36 mouse cellular contexts compared by ENCODE assay signal in genomic region chr4:104817509-104817908, GRCm38 (mm10). TPM values are rescaled to one million over a fixed set of nuclear protein-coding genes. Genes with fewer than 3 reads are reported as not detected.
DNase-seq lines count a peak whose midpoint lies in the region; ATAC-seq and TF ChIP-seq lines count a peak whose summit lies in the region.
"Had no signal": no experiment of that assay in that cellular context is flagged by ENCODE, and none has a peak within 500 bp of the region (broad histone marks: within the 10 kb centered on the region; RNA-seq: fewer than 3 reads in every experiment).

No protein-coding gene starts in this region.

- H3K27me3 ChIP-seq in liver, embryonic 13.5 days, result no peaks in the 10 kb centered on the region
- no peaks in the 10 kb centered on the region for H3K27me3 ChIP-seq in liver, embryonic 11.5 days (replicated peaks; ENCODE audit: control insufficient read depth, insufficient read depth, low read length)
- H3K27me3 ChIP-seq in liver, postnatal 0 days (ENCODE audit: insufficient read depth, low read length), result no peaks in the 10 kb centered on the region
- H3K27me3 ChIP-seq: embryonic facial prominence, embryonic 13.5 days; midbrain, embryonic 15.5 days; Patski had no signal

- H3K4me3 ChIP-seq in liver, embryonic 13.5 days (replicated peaks), result no peak overlapping the region
- no peak overlapping the region for H3K4me3 ChIP-seq in liver, embryonic 11.5 days (ENCODE audit: low read depth, low read length)
- no peak overlapping the region for H3K4me3 ChIP-seq in liver, postnatal 0 days (ENCODE audit: low read depth, low read length)
- H3K4me3 ChIP-seq: embryonic facial prominence, embryonic 13.5 days; forebrain, embryonic 10.5 days; hindbrain, embryonic 13.5 days; midbrain, embryonic 15.5 days had no signal

- H3K4me2 ChIP-seq in liver, embryonic 13.5 days, result no peak overlapping the region
- H3K4me2 ChIP-seq in liver, embryonic 11.5 days, result no peak overlapping the region
- H3K4me2 ChIP-seq in liver, postnatal 0 days (ENCODE audit: low read depth, low read length), result no peak overlapping the region
- H3K4me2 ChIP-seq: embryonic facial prominence, embryonic 13.5 days; hindbrain, embryonic 13.5 days; lung, embryonic 14.5 days; midbrain, embryonic 15.5 days had no signal

- peaks cover 10% of the 10 kb centered on the region for H3K4me1 ChIP-seq in liver, embryonic 13.5 days (replicated peaks)
- H3K4me1 ChIP-seq in liver, embryonic 11.5 days (replicated peaks; ENCODE audit: control insufficient read depth, insufficient read depth, low read length), result no peaks in the 10 kb centered on the region
- peaks cover 15% of the 10 kb centered on the region; the same call in 1 of the 2 replicates for H3K4me1 ChIP-seq in liver, postnatal 0 days (ENCODE audit: insufficient read depth)
- H3K4me1 ChIP-seq: embryonic facial prominence, embryonic 13.5 days; hindbrain, embryonic 13.5 days; midbrain, embryonic 15.5 days had no signal

- peak overlapping the region; percentile 39 for H3K27ac ChIP-seq in liver, embryonic 13.5 days
- H3K27ac ChIP-seq in liver, embryonic 11.5 days (ENCODE audit: low read depth, low read length), result no peak overlapping the region
- H3K27ac ChIP-seq in liver, postnatal 0 days (ENCODE audit: low read depth), result peak overlapping the region; percentile 78
- H3K27ac ChIP-seq: embryonic facial prominence, embryonic 13.5 days; forebrain, embryonic 10.5 days; hindbrain, embryonic 13.5 days; midbrain, embryonic 15.5 days had no signal

- intact Hi-C loops in heart, postnatal 25 days (cut with DNase I), result no loop called here

- 51% methylated on average over 2 of the region's 2 CpGs for WGBS in liver, embryonic 13.5 days (ENCODE audit: insufficient replicate concordance)
- WGBS in liver, embryonic 11.5 days, result 49% methylated on average over 2 of the region's 2 CpGs
- 43% methylated on average over 2 of the region's 2 CpGs for WGBS in liver, postnatal 0 days (ENCODE audit: insufficient replicate concordance)

- TF ChIP-seq EP300 in liver, postnatal 0 days (IDR thresholded peaks at IDR 0.05; ENCODE audit: low read depth), result no peak

- TF ChIP-seq CTCF in liver, postnatal 0 days (IDR thresholded peaks at IDR 0.05; ENCODE audit: low read depth), result no peak

- ATAC-seq in liver, embryonic 13.5 days (ENCODE audit: low read depth), result no peak
- no peak for ATAC-seq in liver, embryonic 11.5 days (replicated peaks; ENCODE audit: low FRiP score)
- no peak for ATAC-seq in liver, postnatal 0 days
- ATAC-seq: forebrain, postnatal 0 days; midbrain, embryonic 15.5 days; Patski had no signal

- no peaks in the 10 kb centered on the region; the same call in 1 of the 2 replicates for H3K36me3 ChIP-seq in liver, embryonic 13.5 days
- H3K36me3 ChIP-seq in liver, embryonic 11.5 days (ENCODE audit: control insufficient read depth, insufficient read depth, low read length), result no peaks in the 10 kb centered on the region; the same call in 1 of the 2 replicates
- no peaks in the 10 kb centered on the region; the same call in 1 of the 2 replicates for H3K36me3 ChIP-seq in liver, postnatal 0 days (replicated peaks; ENCODE audit: insufficient read depth, low read length)
- H3K36me3 ChIP-seq: embryonic facial prominence, embryonic 13.5 days; forebrain, embryonic 10.5 days; hindbrain, embryonic 13.5 days; midbrain, embryonic 15.5 days had no signal

- no peak overlapping the region for H3K9ac ChIP-seq in liver, embryonic 13.5 days
- H3K9ac ChIP-seq in liver, embryonic 11.5 days (ENCODE audit: low read depth, low read length), result no peak overlapping the region
- H3K9ac ChIP-seq in liver, postnatal 0 days (replicated peaks), result no peak overlapping the region
- H3K9ac ChIP-seq: embryonic facial prominence, embryonic 13.5 days; forebrain, postnatal 0 days; hindbrain, embryonic 13.5 days; lung, embryonic 14.5 days; midbrain, embryonic 15.5 days had no signal

- DNase-seq in heart, adult 11 months, result peak; percentile 51
- no peak for DNase-seq in heart, postnatal 25 days (ENCODE audit: low spot score)
- peak; percentile 23 for DNase-seq in kidney, postnatal 10 days
- DNase-seq in kidney, adult 18-20 months, result no peak
- DNase-seq in liver, embryonic 13.5 days, result no peak
- DNase-seq in liver, embryonic 11.5 days (ENCODE audit: low spot score), result no peak
- DNase-seq in liver, postnatal 0 days, result no peak
- no peak for DNase-seq in cerebellum, adult 9-11 months
- DNase-seq: adrenal gland, postnatal 10 days; cerebellum, adult 8-10 months; cerebellum, postnatal 36 days; embryo, embryonic 11 days; forebrain, postnatal 0 days; heart, postnatal 36 days; kidney, postnatal 25 days; layer of hippocampus, postnatal 36 days; left cerebral cortex, postnatal 4 days; lung, embryonic 14.5 days; lung, postnatal 14 days; right cerebral cortex, postnatal 25 days; thymus, adult 18-20 months; thymus, postnatal 25 days had no signal

- 0 out of 2 replicates have a peak, but pooled peaks cover 2% of the 10 kb centered on the region for H3K9me3 ChIP-seq in liver, embryonic 13.5 days (replicated peaks)
- no peaks in the 10 kb centered on the region; the same call in 1 of the 2 replicates for H3K9me3 ChIP-seq in liver, embryonic 11.5 days (ENCODE audit: control insufficient read depth, low read length)
- no peaks in the 10 kb centered on the region for H3K9me3 ChIP-seq in liver, postnatal 0 days (ENCODE audit: low read length)
- H3K9me3 ChIP-seq: embryonic facial prominence, embryonic 13.5 days; forebrain, embryonic 10.5 days; hindbrain, embryonic 13.5 days; midbrain, embryonic 15.5 days had no signal

RNA-seq across cellular contexts. Expression of gene Gm17662, which starts 39.6 kb away (rescaled TPM):
- total RNA-seq in heart, postnatal 25 days (2021), result not detected
- not detected in 2 replicates for polyA plus RNA-seq in liver, embryonic 13.5 days (2015; fragmentation: Nextera tagmentation; extraction: Ambion mirVana)
- not detected in 2 replicates for polyA plus RNA-seq in liver, embryonic 11.5 days (2014; fragmentation: Nextera tagmentation; extraction: Ambion mirVana)
- not detected in 2 replicates for polyA plus RNA-seq in liver, postnatal 0 days (2015; fragmentation: Nextera tagmentation; extraction: Ambion mirVana)
- total RNA-seq: adrenal gland, postnatal 10 days; forebrain, postnatal 0 days; gastrocnemius, adult 8-10 months; heart, postnatal 36 days; layer of hippocampus, adult 8-10 months; layer of hippocampus, postnatal 36 days; left cerebral cortex, postnatal 4 days; MEL; neutrophil, adult 5-6 weeks had no signal
- polyA plus RNA-seq: embryonic facial prominence, embryonic 13.5 days; forebrain, embryonic 10.5 days; forebrain, postnatal 0 days; gonadal fat pad, adult 2 months; heart, embryonic 14.5 days; hindbrain, embryonic 13.5 days; limb, embryonic 14.5 days; lung, embryonic 14.5 days; midbrain, embryonic 15.5 days; neural tube, embryonic 11.5 days; Patski; stomach, embryonic 16.5 days had no signal

RNA-seq across cellular contexts. Expression of gene C8b, which starts 51.4 kb away (rescaled TPM):
- total RNA-seq in heart, postnatal 25 days (2021), result not detected
- 12.5 and 15.3 TPM in 2 replicates for polyA plus RNA-seq in liver, embryonic 13.5 days (2015; fragmentation: Nextera tagmentation; extraction: Ambion mirVana)
- polyA plus RNA-seq in liver, embryonic 11.5 days (2014; fragmentation: Nextera tagmentation; extraction: Ambion mirVana), result 2.3 and 2.4 TPM in 2 replicates
- polyA plus RNA-seq in liver, postnatal 0 days (2015; fragmentation: Nextera tagmentation; extraction: Ambion mirVana), result 79.2 and 81.8 TPM in 2 replicates
- total RNA-seq: gastrocnemius, adult 8-10 months; heart, postnatal 36 days; layer of hippocampus, postnatal 36 days; MEL; neutrophil, adult 5-6 weeks had no signal
- polyA plus RNA-seq: embryonic facial prominence, embryonic 13.5 days; forebrain, embryonic 10.5 days; gonadal fat pad, adult 2 months; heart, embryonic 14.5 days; hindbrain, embryonic 13.5 days; limb, embryonic 14.5 days; lung, embryonic 14.5 days; midbrain, embryonic 15.5 days; Patski had no signal

RNA-seq across cellular contexts. Expression of gene C8a, which starts 58.7 kb away (rescaled TPM):
- total RNA-seq in heart, postnatal 25 days (2021), result not detected
- polyA plus RNA-seq in liver, embryonic 13.5 days (2015; fragmentation: Nextera tagmentation; extraction: Ambion mirVana), result 7.2 and 7.5 TPM in 2 replicates
- polyA plus RNA-seq in liver, embryonic 11.5 days (2014; fragmentation: Nextera tagmentation; extraction: Ambion mirVana), result 7.5 and 8.7 TPM in 2 replicates
- 31.1 and 33.1 TPM in 2 replicates for polyA plus RNA-seq in liver, postnatal 0 days (2015; fragmentation: Nextera tagmentation; extraction: Ambion mirVana)
- total RNA-seq: forebrain, postnatal 0 days; gastrocnemius, adult 8-10 months; heart, postnatal 36 days; layer of hippocampus, adult 8-10 months; layer of hippocampus, postnatal 36 days; left cerebral cortex, postnatal 4 days; MEL; neutrophil, adult 5-6 weeks had no signal
- polyA plus RNA-seq: embryonic facial prominence, embryonic 13.5 days; forebrain, embryonic 10.5 days; forebrain, postnatal 0 days; heart, embryonic 14.5 days; hindbrain, embryonic 13.5 days; lung, embryonic 14.5 days; midbrain, embryonic 15.5 days; neural tube, embryonic 11.5 days; Patski had no signal

Comparison
In these comparisons a context has a peak if more than half of its experiments do, and no peak if none do; other contexts are left out.
1. DNase-seq: peak in heart, adult 11 months (single experiment) and kidney, postnatal 10 days (single experiment); none in heart, postnatal 25 days (single experiment), kidney, adult 18-20 months (single experiment), liver, embryonic 13.5 days (single experiment), liver, embryonic 11.5 days (single experiment), liver, postnatal 0 days (single experiment) and cerebellum, adult 9-11 months (single experiment).